Mouse (Mus musculus): ENCODE results near the gene Elf1.

GRCm38 (mm10) chr14:79516243-79516610 lies 35.2 kb downstream of the Elf1 start:
- TF ChIP-seq GATA1 (IDR thresholded peaks at IDR 0.05; ENCODE audit: borderline replicate concordance, low read length) (no peak), FLI1 (IDR thresholded peaks at IDR 0.05; ENCODE audit: low read length) (no peak)

All from megakaryocyte, embryonic 14.5 days (primary cell).